Mouse (Mus musculus) forebrain, embryonic 15.5 days (tissue): Measurements from ENCODE around the gene Armc3. TPM values are rescaled to one million over a fixed set of nuclear protein-coding genes. Genes with fewer than 3 reads are reported as not detected.

Experiments used
- ATAC-seq: fragments of 200-750 bp; cut with Nextera tagmentation; replicated peaks from 2 replicates; pipeline ENCODE4 v1.8.0; 2017; ENCODE audit warnings: mild to moderate bottlenecking, moderate TSS enrichment, moderate library complexity
- H3K27ac ChIP-seq: fragments of 300-500 bp; sonication (generic); replicated peaks from 2 replicates; pipeline ENCODE4 v1.5.1; 2015; ENCODE audit warnings: mild to moderate bottlenecking, inconsistent platforms
- H3K27me3 ChIP-seq: fragments of 300-500 bp; sonication (generic); 2 replicates; pipeline ENCODE4 v1.6.1; 2015; ENCODE audit warnings: inconsistent platforms
- H3K36me3 ChIP-seq: fragments of 300-500 bp; sonication (generic); 2 replicates; pipeline ENCODE4 v1.6.1; 2015; ENCODE audit warnings: mild to moderate bottlenecking, inconsistent platforms
- H3K4me1 ChIP-seq: fragments of 300-500 bp; sonication (generic); 2 replicates; pipeline ENCODE4 v1.6.1; 2015; ENCODE audit warnings: inconsistent platforms
- H3K4me2 ChIP-seq: fragments of 300-500 bp; sonication (generic); replicated peaks from 2 replicates; pipeline ENCODE4 v1.6.1; 2015; ENCODE audit warnings: mild to moderate bottlenecking, inconsistent platforms
- H3K4me3 ChIP-seq: fragments of 300-500 bp; sonication (generic); 2 replicates; pipeline ENCODE4 v1.5.1; 2015; ENCODE audit warnings: mild to moderate bottlenecking, inconsistent platforms
- H3K9ac ChIP-seq: fragments of 300-500 bp; sonication (generic); replicated peaks from 2 replicates; pipeline ENCODE4 v1.6.1; 2015; ENCODE audit warnings: mild to moderate bottlenecking, inconsistent platforms
- H3K9me3 ChIP-seq: fragments of 300-500 bp; sonication (generic); 2 replicates; pipeline ENCODE4 v1.6.1; 2016; ENCODE audit warnings: inconsistent platforms
- WGBS: fragments of 180-500 bp; shearing (Covaris S2); methylation state at CpG from one replicate; pipeline ENCODE4 v1.1.7; 2015; ENCODE audit warnings: mixed read lengths; 5-methylcytosine and 5-hydroxymethylcytosine counted together
- polyA plus RNA-seq: library from polyadenylated mRNA; unstranded; fragments of >200 nt; fragmentation: Nextera tagmentation; extraction: Ambion mirVana; gene quantifications from 2 replicates; pipeline ENCODE4 v1.2.1, GENCODE M21; 2015

The Armc3 gene
- polyA plus RNA-seq, 1 experiment from 2014 or later, result 1.4 TPM

- Histone ChIP-seq H3K27me3 (no peaks in the 10 kb centered on the region), H3K4me2 (no peak overlapping the region), H3K27ac (no peak overlapping the region), H3K9ac (no peak overlapping the region), H3K9me3 (no peaks in the 10 kb centered on the region), H3K36me3 (no peaks in the 10 kb centered on the region), H3K4me3 (no peak overlapping the region), H3K4me1 (no peaks in the 10 kb centered on the region)
- no peak for ATAC-seq
- 52% methylated on average over 4 of the region's 4 CpGs for WGBS
These were observed 36.5 kb downstream of the Armc3 start for GRCm38 (mm10) chr2:19235614-19236013.

- no peak overlapping the region for H3K4me2 ChIP-seq
- ATAC-seq, result no peak
- no peaks in the 10 kb centered on the region for H3K4me1 ChIP-seq
- no peaks in the 10 kb centered on the region for H3K27me3 ChIP-seq
- WGBS, result 71% methylated on average over 2 of the region's 2 CpGs
- no peak overlapping the region for H3K9ac ChIP-seq
- H3K36me3 ChIP-seq, result no peaks in the 10 kb centered on the region
- no peak overlapping the region for H3K27ac ChIP-seq
- H3K4me3 ChIP-seq, result no peak overlapping the region
- no peaks in the 10 kb centered on the region for H3K9me3 ChIP-seq
These were observed 39.7 kb downstream of the Armc3 start for GRCm38 (mm10) chr2:19238771-19239170.

- Histone ChIP-seq H3K9ac (no peak overlapping the region), H3K4me2 (no peak overlapping the region), H3K9me3 (no peaks in the 10 kb centered on the region), H3K27me3 (no peaks in the 10 kb centered on the region), H3K4me3 (no peak overlapping the region), H3K4me1 (no peaks in the 10 kb centered on the region), H3K27ac (no peak overlapping the region), H3K36me3 (no peaks in the 10 kb centered on the region)
- 78% methylated on average over 11 of the region's 11 CpGs for WGBS
- ATAC-seq, result no peak
These were observed 50.5 kb downstream of the Armc3 start for GRCm38 (mm10) chr2:19249611-19250010.

- Histone ChIP-seq H3K36me3 (no peaks in the 10 kb centered on the region), H3K9me3 (no peaks in the 10 kb centered on the region), H3K4me1 (no peaks in the 10 kb centered on the region), H3K9ac (no peak overlapping the region), H3K4me2 (no peak overlapping the region), H3K27me3 (no peaks in the 10 kb centered on the region), H3K4me3 (no peak overlapping the region), H3K27ac (no peak overlapping the region)
- WGBS, result 84% methylated on average over 3 of the region's 3 CpGs
- no peak for ATAC-seq
These were observed 55.9 kb downstream of the Armc3 start for GRCm38 (mm10) chr2:19255037-19255436.

- Histone ChIP-seq H3K27ac (no peak overlapping the region), H3K4me3 (no peak overlapping the region), H3K9me3 (no peaks in the 10 kb centered on the region), H3K4me2 (no peak overlapping the region), H3K9ac (no peak overlapping the region), H3K36me3 (no peaks in the 10 kb centered on the region), H3K4me1 (no peaks in the 10 kb centered on the region), H3K27me3 (no peaks in the 10 kb centered on the region)
- ATAC-seq, result no peak
These were observed 58.2 kb downstream of the Armc3 start for GRCm38 (mm10) chr2:19257255-19257654.

- Histone ChIP-seq H3K36me3 (no peaks in the 10 kb centered on the region), H3K4me2 (no peak overlapping the region), H3K27me3 (no peaks in the 10 kb centered on the region), H3K4me3 (no peak overlapping the region), H3K4me1 (no peaks in the 10 kb centered on the region), H3K27ac (no peak overlapping the region), H3K9me3 (no peaks in the 10 kb centered on the region), H3K9ac (no peak overlapping the region)
- no peak for ATAC-seq
- 62% methylated on average over 6 of the region's 6 CpGs for WGBS
These were observed 61.3 kb downstream of the Armc3 start for GRCm38 (mm10) chr2:19260399-19260798.

GRCm38 (mm10) chr2:19263375-19263774, 64.3 kb downstream of the Armc3 start:
- WGBS, result 55% methylated on average over 5 of the region's 5 CpGs

GRCm38 (mm10) chr2:19265834-19266233, 66.7 kb downstream of the Armc3 start:
- ATAC-seq, result no peak
- no peak overlapping the region for H3K9ac ChIP-seq
- no peaks in the 10 kb centered on the region for H3K4me1 ChIP-seq
- no peaks in the 10 kb centered on the region for H3K9me3 ChIP-seq
- no peak overlapping the region for H3K4me2 ChIP-seq
- H3K27me3 ChIP-seq, result no peaks in the 10 kb centered on the region
- H3K36me3 ChIP-seq, result no peaks in the 10 kb centered on the region
- H3K27ac ChIP-seq, result no peak overlapping the region
- H3K4me3 ChIP-seq, result no peak overlapping the region
- WGBS, result 78% methylated on average over 2 of the region's 2 CpGs

More at GRCm38 (mm10) chr2:19263375-19263774, 64.3 kb downstream of the Armc3 start:
- no peak for ATAC-seq
- no peaks in the 10 kb centered on the region for H3K36me3 ChIP-seq
- H3K27ac ChIP-seq, result no peak overlapping the region
- H3K9ac ChIP-seq, result no peak overlapping the region
- H3K4me3 ChIP-seq, result no peak overlapping the region
- H3K27me3 ChIP-seq, result no peaks in the 10 kb centered on the region
- H3K9me3 ChIP-seq, result no peaks in the 10 kb centered on the region
- no peak overlapping the region for H3K4me2 ChIP-seq
- H3K4me1 ChIP-seq, result no peaks in the 10 kb centered on the region

GRCm38 (mm10) chr2:19267396-19267795, 68.3 kb downstream of the Armc3 start:
- Histone ChIP-seq H3K9ac (no peak overlapping the region), H3K36me3 (no peaks in the 10 kb centered on the region), H3K27me3 (no peaks in the 10 kb centered on the region), H3K4me2 (no peak overlapping the region), H3K4me1 (no peaks in the 10 kb centered on the region), H3K9me3 (no peaks in the 10 kb centered on the region), H3K27ac (no peak overlapping the region), H3K4me3 (no peak overlapping the region)
- ATAC-seq, result no peak
- WGBS, result 56% methylated on average over 2 of the region's 2 CpGs

GRCm38 (mm10) chr2:19269955-19270354, 70.9 kb downstream of the Armc3 start:
- Histone ChIP-seq H3K27me3 (no peaks in the 10 kb centered on the region), H3K4me2 (no peak overlapping the region), H3K4me3 (no peak overlapping the region), H3K9ac (no peak overlapping the region), H3K4me1 (no peaks in the 10 kb centered on the region), H3K36me3 (no peaks in the 10 kb centered on the region), H3K27ac (no peak overlapping the region), H3K9me3 (no peaks in the 10 kb centered on the region)
- no peak for ATAC-seq
- 47% methylated on average over 5 of the region's 5 CpGs for WGBS

- H3K27me3 ChIP-seq, result no peaks in the 10 kb centered on the region
- no peak overlapping the region for H3K4me3 ChIP-seq
- no peaks in the 10 kb centered on the region for H3K4me1 ChIP-seq
- 19% methylated on average over 9 of the region's 9 CpGs for whole genome bisulfite sequencing
- no peak for ATAC-seq
- H3K9me3 ChIP-seq, result no peaks in the 10 kb centered on the region
- no peak overlapping the region for H3K27ac ChIP-seq
- H3K9ac ChIP-seq, result no peak overlapping the region
- H3K4me2 ChIP-seq, result no peak overlapping the region
- H3K36me3 ChIP-seq, result no peaks in the 10 kb centered on the region
These were observed 71.6 kb downstream of the Armc3 start for GRCm38 (mm10) chr2:19270709-19271120.

- Histone ChIP-seq H3K4me1 (no peaks in the 10 kb centered on the region), H3K4me2 (no peak overlapping the region), H3K9me3 (no peaks in the 10 kb centered on the region), H3K4me3 (no peak overlapping the region), H3K9ac (no peak overlapping the region), H3K36me3 (no peaks in the 10 kb centered on the region), H3K27me3 (0 out of 2 replicates have a peak, but pooled peaks cover 4% of the 10 kb centered on the region), H3K27ac (no peak overlapping the region)
- WGBS, result 61% methylated on average over 2 of the region's 2 CpGs
- ATAC-seq, result no peak
These were observed 75.5 kb downstream of the Armc3 start for GRCm38 (mm10) chr2:19274583-19274982.
